Mouse (Mus musculus) central nervous system, embryonic 11.5 days (tissue): ENCODE data around the gene Fndc9. TPM values are rescaled to one million over a fixed set of nuclear protein-coding genes. Genes with fewer than 3 reads are reported as not detected.

Source experiments
- polyA plus RNA-seq: library from polyadenylated mRNA; depleted of rRNA; stranded (reverse); fragments of >200 nt; gene quantifications from 2 replicates; pipeline ENCODE4 v1.2.3, GENCODE M21; 2012; rRNA removed

The Fndc9 gene
- 0.21 and 0.23 TPM in 2 replicates for polyA plus RNA-seq

GRCm38 (mm10) chr11:46235334-46235733 is at the start of gene Fndc9:
TSS of gene Fndc9 (plus strand) at chr11:46235531.

Other genes starting within 250 kb of the Fndc9 start
- 3.5 and 5.2 TPM in 2 replicates for gene Gm12166, start 183.2 kb upstream of the Fndc9 start, polyA plus RNA-seq
- 11.6 and 24.4 TPM in 2 replicates for gene Adam19, start 179.5 kb upstream of the Fndc9 start, polyA plus RNA-seq
- gene Nipal4, start 69.0 kb upstream of the Fndc9 start, polyA plus RNA-seq = 0.42 and 0.99 TPM in 2 replicates
- gene Cyfip2, start 77.3 kb downstream of the Fndc9 start, polyA plus RNA-seq = 15.6 and 18.4 TPM in 2 replicates
- 0.06 TPM in 1 of 2 replicates, not detected in the other for gene Itk, start 154.0 kb downstream of the Fndc9 start, polyA plus RNA-seq
- 0.02 TPM in 1 of 2 replicates, not detected in the other for gene Fam71b, start 161.0 kb downstream of the Fndc9 start, polyA plus RNA-seq
- 58.8 and 65.3 TPM in 2 replicates for gene Med7, start 201.4 kb downstream of the Fndc9 start, polyA plus RNA-seq
- 0.15 and 0.22 TPM in 2 replicates for gene Havcr2, start 219.4 kb downstream of the Fndc9 start, polyA plus RNA-seq